Mouse (Mus musculus) left cerebral cortex, postnatal 25 days (tissue): ENCODE data around the gene Srebf2. TPM values are rescaled to one million over a fixed set of nuclear protein-coding genes. Genes with fewer than 3 reads are reported as not detected.

Experiments
- DNase-seq, 2 experiments: peaks; one replicate each; pipeline ENCODE4 v3.0.0; 2022; ENCODE audit warnings: low spot score in 2 of 2, mixed read lengths in 1 of 2
- intact Hi-C: fragments of 180-260 bp; cut with DNase I; formaldehyde crosslinking; loops from one replicate; pipeline ENCODE4 v1.15.1; 2025
- total RNA-seq, 2 experiments: library from RNA; stranded (reverse); gene quantifications; 2 replicates each; pipeline ENCODE4 v1.2.3; 2021

Srebf2 gene
- total RNA-seq, 2 experiments from 2014 or later = 179 to 183 TPM

GRCm38 (mm10) chr15:82217980-82218379 lies 71.0 kb downstream of the Srebf2 start:
- intact Hi-C loops = no loop called here
- DNase-seq = no peak

- DNase-seq = no peak
- intact Hi-C loops = no loop called here
These were observed 72.0 kb downstream of the Srebf2 start for GRCm38 (mm10) chr15:82218778-82219666.

- intact Hi-C loops = no loop called here
- no peak for DNase-seq
These were observed 73.2 kb downstream of the Srebf2 start for GRCm38 (mm10) chr15:82220003-82220675.

- no peak for DNase-seq
- intact Hi-C loops = no loop called here
These were observed 74.3 kb downstream of the Srebf2 start for GRCm38 (mm10) chr15:82221104-82221860.

GRCm38 (mm10) chr15:82223251-82223650 lies 76.3 kb downstream of the Srebf2 start:
- intact Hi-C loops = no loop called here
- no peak for DNase-seq

- no peak for DNase-seq
- intact Hi-C loops = no loop called here
These were observed 76.9 kb downstream of the Srebf2 start, which contains the start of gene Tnfrsf13c for GRCm38 (mm10) chr15:82223657-82224601. TSS of gene Tnfrsf13c (minus strand) at chr15:82224369.

GRCm38 (mm10) chr15:82224602-82225215 lies 77.7 kb downstream of the Srebf2 start:
- no peak for DNase-seq
- intact Hi-C loops = no loop called here

- intact Hi-C loops = no loop called here
- no peak for DNase-seq
These were observed 78.8 kb downstream of the Srebf2 start for GRCm38 (mm10) chr15:82225769-82226168.

GRCm38 (mm10) chr15:82229542-82230045 lies 82.6 kb downstream of the Srebf2 start:
- no peak for DNase-seq
- intact Hi-C loops = no loop called here

- intact Hi-C loops = no loop called here
- no peak for DNase-seq
These were observed 83.2 kb downstream of the Srebf2 start for GRCm38 (mm10) chr15:82230098-82230611.

- intact Hi-C loops = no loop called here
- DNase-seq = no peak
These were observed 84.1 kb downstream of the Srebf2 start for GRCm38 (mm10) chr15:82231100-82231499.

GRCm38 (mm10) chr15:82231591-82232378 lies 84.8 kb downstream of the Srebf2 start:
- DNase-seq = peak in 1 of 2 experiments; percentile 46

GRCm38 (mm10) chr15:82232651-82233050 lies 85.7 kb downstream of the Srebf2 start:
- no peak for DNase-seq
- intact Hi-C loops = no loop called here

More at GRCm38 (mm10) chr15:82231591-82232378, 84.8 kb downstream of the Srebf2 start:
- intact Hi-C loops = no loop called here

- DNase-seq = no peak
- intact Hi-C loops = loop anchor here (1.0 kb wide), 2 partner anchors 97 to 170 kb away; no protein-coding TSS in a partner anchor
These were observed 88.7 kb downstream of the Srebf2 start for GRCm38 (mm10) chr15:82235661-82236060.

GRCm38 (mm10) chr15:82236565-82236964 lies 89.6 kb downstream of the Srebf2 start:
- DNase-seq = peak; percentile 81 to 85
- intact Hi-C loops = loop anchor here (1.0 kb wide), 2 partner anchors 98 to 171 kb away; no protein-coding TSS in a partner anchor

GRCm38 (mm10) chr15:82243311-82243710 lies 96.3 kb downstream of the Srebf2 start:
- DNase-seq = no peak
- intact Hi-C loops = no loop called here

- intact Hi-C loops = no loop called here
- DNase-seq = peak in 1 of 2 experiments; percentile 42
These were observed 96.7 kb downstream of the Srebf2 start for GRCm38 (mm10) chr15:82243742-82244114.
